Mouse (Mus musculus): Measurements from ENCODE around the gene Tgfbr3l.

DNA sequence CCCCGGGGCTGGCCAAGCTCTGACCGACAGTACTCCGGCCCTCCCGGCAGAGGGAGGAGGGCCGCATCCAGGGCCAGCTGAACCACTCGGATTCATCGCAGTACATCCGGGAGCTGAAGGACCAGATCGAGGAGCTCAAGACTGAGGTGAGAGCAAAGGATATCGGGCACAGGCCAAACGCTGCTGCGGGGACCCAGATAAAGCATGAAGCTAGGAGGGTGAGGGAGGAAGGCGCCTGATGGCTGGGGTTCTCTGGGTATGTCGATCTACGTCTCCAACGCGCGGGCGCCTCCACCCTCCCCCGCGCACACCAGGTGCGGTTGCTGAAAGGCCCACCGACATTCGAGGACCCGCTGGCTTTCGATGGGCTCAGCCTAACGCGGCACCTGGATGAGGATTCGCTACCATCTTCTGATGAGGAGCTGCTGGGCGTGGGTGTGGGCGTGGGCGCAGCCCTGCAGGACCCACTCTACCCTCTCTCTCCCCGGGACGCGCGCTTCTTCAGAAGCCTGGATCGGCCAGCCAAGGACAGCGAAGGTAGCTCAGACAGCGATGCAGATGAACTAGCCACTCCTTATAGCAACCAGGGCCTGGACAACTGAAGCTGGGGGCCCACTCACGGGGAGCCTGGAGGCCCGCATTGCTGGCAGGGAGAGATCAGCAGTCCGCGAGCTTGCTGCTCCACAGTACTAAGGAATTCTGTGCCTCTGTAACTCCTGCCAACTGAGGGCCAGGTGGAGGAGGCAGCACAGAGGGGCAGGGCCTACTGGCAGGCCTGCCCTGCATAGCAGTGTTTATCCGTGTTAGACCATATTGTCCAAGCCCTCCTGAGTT, 41.6 kb upstream of the Tgfbr3l start:
- TF ChIP-seq CTCF (conservative IDR thresholded peaks at IDR 0.05; ENCODE audit: low read length): no peak
- TF ChIP-seq NANOG (IDR thresholded peaks at IDR 0.05; ENCODE audit: borderline replicate concordance, low read length): no peak
- no peak for TF ChIP-seq POU5F1 (IDR thresholded peaks at IDR 0.05; ENCODE audit: borderline replicate concordance, low read length)
